Mouse (Mus musculus): ENCODE data around the gene Retreg2.

DNA sequence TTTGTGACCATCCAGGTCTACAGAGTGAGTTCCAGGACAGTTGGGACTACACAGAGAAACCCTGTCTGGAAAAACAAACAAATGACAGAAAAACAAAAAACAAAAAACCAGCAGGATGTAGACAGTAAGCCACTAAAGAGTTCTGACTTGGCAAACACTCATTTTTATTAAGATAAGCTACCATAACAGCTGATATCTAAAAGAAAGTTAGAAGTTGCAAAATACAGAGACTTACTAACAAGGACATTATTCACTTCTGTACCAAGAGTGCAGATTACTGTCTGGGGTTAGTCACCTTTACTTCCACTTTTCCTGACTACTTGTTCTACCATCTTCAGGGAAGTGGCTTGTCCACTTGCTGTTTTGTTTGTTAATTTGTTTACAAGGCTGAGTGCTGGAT, 16.4 kb downstream of the Retreg2 start:
- TF ChIP-seq CTCF (IDR thresholded peaks at IDR 0.05; ENCODE audit: insufficient read depth, low read depth, low read length) = no peak
- TF ChIP-seq POLR2A (IDR thresholded peaks at IDR 0.05; ENCODE audit: insufficient read depth, low read depth, low read length) = no peak

Measured in olfactory bulb, adult 2 months (tissue).